Mouse (Mus musculus): ENCODE data around the gene Slc13a5.

Slc13a5 gene

GRCm38 (mm10) chr11:72266960-72267560 lies at the start of gene Slc13a5:
TSS of gene Slc13a5 (minus strand) at chr11:72267222.
- no peak for DNase-seq (ENCODE audit: low read depth)

GRCm38 (mm10) chr11:72314151-72314895 lies 47.3 kb upstream of the Slc13a5 start, which contains the start of gene Fbxo39:
TSS of gene Fbxo39 (plus strand) at chr11:72314444.
- no peak for DNase-seq (ENCODE audit: low read depth)

GRCm38 (mm10) chr11:72311355-72312001 lies 44.5 kb upstream of the Slc13a5 start:
- no peak for DNase-seq (ENCODE audit: low read depth)

GRCm38 (mm10) chr11:72310491-72310890 lies 43.5 kb upstream of the Slc13a5 start:
- DNase-seq (ENCODE audit: low read depth) = no peak

- DNase-seq (ENCODE audit: low read depth) = no peak
Measured at GRCm38 (mm10) chr11:72308982-72309381, 42.0 kb upstream of the Slc13a5 start.

GRCm38 (mm10) chr11:72307461-72307860 lies 40.4 kb upstream of the Slc13a5 start:
- DNase-seq (ENCODE audit: low read depth) = no peak

- no peak for DNase-seq (ENCODE audit: low read depth)
Measured at GRCm38 (mm10) chr11:72302230-72302629, 35.2 kb upstream of the Slc13a5 start.

- peak; percentile 80 for DNase-seq (ENCODE audit: low read depth)
Measured at GRCm38 (mm10) chr11:72301334-72301733, 34.3 kb upstream of the Slc13a5 start, which contains the start of gene Xaf1. TSS of gene Xaf1 (plus strand) at chr11:72301629.

GRCm38 (mm10) chr11:72293116-72293515 lies 26.1 kb upstream of the Slc13a5 start:
- DNase-seq (ENCODE audit: low read depth) = no peak

- DNase-seq (ENCODE audit: low read depth) = no peak
Measured at GRCm38 (mm10) chr11:72287543-72287942, 20.5 kb upstream of the Slc13a5 start.

- DNase-seq (ENCODE audit: low read depth) = no peak
Measured at GRCm38 (mm10) chr11:72287126-72287525, 20.1 kb upstream of the Slc13a5 start.

- no peak for DNase-seq (ENCODE audit: low read depth)
Measured at GRCm38 (mm10) chr11:72286651-72287050, 19.6 kb upstream of the Slc13a5 start.

GRCm38 (mm10) chr11:72285971-72286480 lies 19.0 kb upstream of the Slc13a5 start:
- DNase-seq (ENCODE audit: low read depth) = no peak

GRCm38 (mm10) chr11:72284532-72285182 lies 17.6 kb upstream of the Slc13a5 start:
- no peak for DNase-seq (ENCODE audit: low read depth)

GRCm38 (mm10) chr11:72283486-72284224 lies 16.6 kb upstream of the Slc13a5 start:
- no peak for DNase-seq (ENCODE audit: low read depth)

- DNase-seq (ENCODE audit: low read depth) = no peak
Measured at GRCm38 (mm10) chr11:72281852-72282400, 14.9 kb upstream of the Slc13a5 start.

GRCm38 (mm10) chr11:72281143-72281851 lies 14.3 kb upstream of the Slc13a5 start:
- DNase-seq (ENCODE audit: low read depth) = no peak

- DNase-seq (ENCODE audit: low read depth) = no peak
Measured at GRCm38 (mm10) chr11:72273341-72273740, 6.3 kb upstream of the Slc13a5 start.

GRCm38 (mm10) chr11:72271761-72272160 lies 4.7 kb upstream of the Slc13a5 start:
- DNase-seq (ENCODE audit: low read depth) = no peak

- DNase-seq (ENCODE audit: low read depth) = no peak
Measured at GRCm38 (mm10) chr11:72266207-72266959, 639 bp downstream of the Slc13a5 start.

All from 416B (cell line).